Mouse (Mus musculus): ENCODE measurements at regions not wholly inside any gene's neighbourhood (a gene's known extent, or its start where the extent isn't known, plus 50 kb on each side); places are given as distances from the start of the nearest gene placed in this dataset.

- no peak overlapping the region for H3K9ac ChIP-seq (replicated peaks)
- H3K27ac ChIP-seq = no peak overlapping the region
- no peak for TF ChIP-seq EP300 (IDR thresholded peaks at IDR 0.05; ENCODE audit: low read depth)
- TF ChIP-seq CTCF (IDR thresholded peaks at IDR 0.05; ENCODE audit: low read depth) = peak; percentile 71
- H3K27me3 ChIP-seq (ENCODE audit: control insufficient read depth, insufficient read depth, low read length) = no peaks in the 10 kb centered on the region
- no peak overlapping the region for H3K4me3 ChIP-seq (ENCODE audit: insufficient read depth in 1 of 2, low read depth in 2 of 2, low read length in 2 of 2)
- H3K4me1 ChIP-seq (replicated peaks; ENCODE audit: control insufficient read depth in 2 of 2, insufficient read depth in 2 of 2, low read length in 1 of 2) = no peaks in the 10 kb centered on the region
- DNase-seq (ENCODE audit: low read depth in 3 of 3, low spot score in 3 of 3) (peak in 1 of 3 experiments; percentile 0), ATAC-seq (ENCODE audit: insufficient read depth) (no peak)
- H3K9me3 ChIP-seq (ENCODE audit: control insufficient read depth, low read length) = no peaks in the 10 kb centered on the region
- WGBS (ENCODE audit: insufficient replicate concordance) = 33% methylated on average over 20 of the region's 20 CpGs
- no peaks in the 10 kb centered on the region for H3K36me3 ChIP-seq (replicated peaks; ENCODE audit: control insufficient read depth, insufficient read depth, low read depth)
- no peak overlapping the region for H3K4me2 ChIP-seq (ENCODE audit: low read depth)
Observed at GRCm38 (mm10) chr12:50999295-51000237, 348.3 kb upstream of the G2e3 start.

GRCm38 (mm10) chr12:50995664-50996063, 346.8 kb upstream of the Prkd1 start:
- Histone ChIP-seq H3K9ac (replicated peaks) (no peak overlapping the region), H3K27ac (no peak overlapping the region), H3K4me1 (replicated peaks; ENCODE audit: control insufficient read depth in 2 of 2, insufficient read depth in 2 of 2, low read length in 1 of 2) (no peaks in the 10 kb centered on the region), H3K9me3 (ENCODE audit: control insufficient read depth, low read length) (no peaks in the 10 kb centered on the region), H3K4me2 (ENCODE audit: low read depth) (no peak overlapping the region), H3K27me3 (ENCODE audit: control insufficient read depth, insufficient read depth, low read length) (no peaks in the 10 kb centered on the region), H3K4me3 (ENCODE audit: insufficient read depth in 1 of 2, low read depth in 2 of 2, low read length in 2 of 2) (no peak overlapping the region), H3K36me3 (replicated peaks; ENCODE audit: control insufficient read depth, insufficient read depth, low read depth) (no peaks in the 10 kb centered on the region)
- ATAC-seq (ENCODE audit: insufficient read depth) (no peak), DNase-seq (ENCODE audit: low read depth in 3 of 3, low spot score in 3 of 3) (no peak)
- WGBS (ENCODE audit: insufficient replicate concordance) = 53% methylated on average over 1 of the region's 1 CpGs
- TF ChIP-seq EP300 (IDR thresholded peaks at IDR 0.05; ENCODE audit: low read depth) (no peak), CTCF (IDR thresholded peaks at IDR 0.05; ENCODE audit: low read depth) (no peak)

- H3K4me1 ChIP-seq (replicated peaks; ENCODE audit: control insufficient read depth in 2 of 2, insufficient read depth in 2 of 2, low read length in 1 of 2) = no peaks in the 10 kb centered on the region
- no peak for TF ChIP-seq EP300 (IDR thresholded peaks at IDR 0.05; ENCODE audit: low read depth)
- no peak for TF ChIP-seq CTCF (IDR thresholded peaks at IDR 0.05; ENCODE audit: low read depth)
- H3K27ac ChIP-seq = no peak overlapping the region
- no peaks in the 10 kb centered on the region for H3K9me3 ChIP-seq (ENCODE audit: control insufficient read depth, low read length)
- DNase-seq (ENCODE audit: low read depth in 3 of 3, low spot score in 3 of 3) (no peak), ATAC-seq (ENCODE audit: insufficient read depth) (no peak)
- no peak overlapping the region for H3K4me3 ChIP-seq (ENCODE audit: insufficient read depth in 1 of 2, low read depth in 2 of 2, low read length in 2 of 2)
- H3K36me3 ChIP-seq (replicated peaks; ENCODE audit: control insufficient read depth, insufficient read depth, low read depth) = no peaks in the 10 kb centered on the region
- no peak overlapping the region for H3K9ac ChIP-seq (replicated peaks)
- 62% methylated on average over 12 of the region's 12 CpGs for WGBS (ENCODE audit: insufficient replicate concordance)
- H3K4me2 ChIP-seq (ENCODE audit: low read depth) = no peak overlapping the region
- H3K27me3 ChIP-seq (ENCODE audit: control insufficient read depth, insufficient read depth, low read length) = no peaks in the 10 kb centered on the region
Observed at GRCm38 (mm10) chr12:50989561-50990325, 340.8 kb upstream of the Prkd1 start.

- H3K4me1 ChIP-seq (replicated peaks; ENCODE audit: control insufficient read depth in 2 of 2, insufficient read depth in 2 of 2, low read length in 1 of 2) = no peaks in the 10 kb centered on the region
- ATAC-seq (ENCODE audit: insufficient read depth) (no peak), DNase-seq (ENCODE audit: low read depth in 3 of 3, low spot score in 3 of 3) (no peak)
- no peak overlapping the region for H3K27ac ChIP-seq
- H3K4me3 ChIP-seq (ENCODE audit: insufficient read depth in 1 of 2, low read depth in 2 of 2, low read length in 2 of 2) = no peak overlapping the region
- H3K9ac ChIP-seq (replicated peaks) = no peak overlapping the region
- H3K36me3 ChIP-seq (replicated peaks; ENCODE audit: control insufficient read depth, insufficient read depth, low read depth) = no peaks in the 10 kb centered on the region
- no peaks in the 10 kb centered on the region for H3K9me3 ChIP-seq (ENCODE audit: control insufficient read depth, low read length)
- TF ChIP-seq CTCF (IDR thresholded peaks at IDR 0.05; ENCODE audit: low read depth) (no peak), EP300 (IDR thresholded peaks at IDR 0.05; ENCODE audit: low read depth) (no peak)
- no peak overlapping the region for H3K4me2 ChIP-seq (ENCODE audit: low read depth)
- 63% methylated on average over 5 of the region's 5 CpGs for WGBS (ENCODE audit: insufficient replicate concordance)
- no peaks in the 10 kb centered on the region for H3K27me3 ChIP-seq (ENCODE audit: control insufficient read depth, insufficient read depth, low read length)
Observed at GRCm38 (mm10) chr12:50981318-50981717, 332.4 kb upstream of the Prkd1 start.

GRCm38 (mm10) chr12:50980800-50981199, 331.9 kb upstream of the Prkd1 start:
- no peak overlapping the region for H3K4me2 ChIP-seq (ENCODE audit: low read depth)
- DNase-seq (ENCODE audit: low read depth in 3 of 3, low spot score in 3 of 3) = no peak
- H3K4me1 ChIP-seq (replicated peaks; ENCODE audit: control insufficient read depth in 2 of 2, insufficient read depth in 2 of 2, low read length in 1 of 2) = no peaks in the 10 kb centered on the region
- H3K9ac ChIP-seq (replicated peaks) = no peak overlapping the region
- H3K27ac ChIP-seq = no peak overlapping the region
- H3K4me3 ChIP-seq (ENCODE audit: insufficient read depth in 1 of 2, low read depth in 2 of 2, low read length in 2 of 2) = no peak overlapping the region
- no peaks in the 10 kb centered on the region for H3K9me3 ChIP-seq (ENCODE audit: control insufficient read depth, low read length)
- 46% methylated on average over 4 of the region's 4 CpGs for WGBS (ENCODE audit: insufficient replicate concordance)
- ATAC-seq (ENCODE audit: insufficient read depth) = no peak
- H3K27me3 ChIP-seq (ENCODE audit: control insufficient read depth, insufficient read depth, low read length) = no peaks in the 10 kb centered on the region
- TF ChIP-seq EP300 (IDR thresholded peaks at IDR 0.05; ENCODE audit: low read depth) = no peak
- TF ChIP-seq CTCF (IDR thresholded peaks at IDR 0.05; ENCODE audit: low read depth) = no peak
- H3K36me3 ChIP-seq (replicated peaks; ENCODE audit: control insufficient read depth, insufficient read depth, low read depth) = no peaks in the 10 kb centered on the region

Data from liver, embryonic 14.5 days (tissue).